23 mouse cellular contexts compared by ENCODE assay signal in genomic region chr13:77398477-77398876, GRCm38 (mm10).
DNase-seq lines count a peak whose midpoint lies in the region; ATAC-seq and TF ChIP-seq lines count a peak whose summit lies in the region.
"Had no signal": no experiment of that assay in that cellular context is flagged by ENCODE, and none has a peak within 500 bp of the region (broad histone marks: within the 10 kb centered on the region; RNA-seq: fewer than 3 reads in every experiment).

No protein-coding gene starts in this region.

- no peaks in the 10 kb centered on the region for H3K9me3 ChIP-seq in hindbrain, postnatal 0 days (ENCODE audit: low read length)
- no peaks in the 10 kb centered on the region for H3K9me3 ChIP-seq in hindbrain, embryonic 12.5 days (replicated peaks)
- H3K9me3 ChIP-seq in forebrain, embryonic 10.5 days = no peaks in the 10 kb centered on the region
- no peaks in the 10 kb centered on the region for H3K9me3 ChIP-seq in forebrain, embryonic 16.5 days (ENCODE audit: control insufficient read depth, low read length)
- H3K9me3 ChIP-seq: heart, embryonic 12.5 days; limb, embryonic 10.5 days had no signal

- H3K27me3 ChIP-seq in hindbrain, postnatal 0 days (ENCODE audit: insufficient read depth, low read length) = no peaks in the 10 kb centered on the region
- no peaks in the 10 kb centered on the region for H3K27me3 ChIP-seq in hindbrain, embryonic 12.5 days
- no peaks in the 10 kb centered on the region for H3K27me3 ChIP-seq in forebrain, embryonic 10.5 days (ENCODE audit: poor library complexity, severe bottlenecking)
- H3K27me3 ChIP-seq in forebrain, embryonic 16.5 days (replicated peaks; ENCODE audit: control insufficient read depth, insufficient read depth, low read length) = no peaks in the 10 kb centered on the region
- H3K27me3 ChIP-seq: heart, embryonic 12.5 days had no signal

- no peak overlapping the region for H3K27ac ChIP-seq in hindbrain, postnatal 0 days
- no peak overlapping the region for H3K27ac ChIP-seq in hindbrain, embryonic 12.5 days
- H3K27ac ChIP-seq in forebrain, embryonic 10.5 days = 0 out of 2 replicates have a peak overlapping the region, but pooled peaks have one; percentile 68
- peak overlapping the region; percentile 82; the same call in 1 of the 2 replicates for H3K27ac ChIP-seq in forebrain, embryonic 16.5 days (ENCODE audit: low read length)
- H3K27ac ChIP-seq: kidney, postnatal 0 days; limb, embryonic 10.5 days; stomach, postnatal 0 days had no signal

- DNase-seq in hindbrain, postnatal 0 days (ENCODE audit: low spot score) = peak; percentile 41
- DNase-seq in brain, embryonic 14.5 days (ENCODE audit: low read depth) = peak; percentile 61
- DNase-seq in forebrain, embryonic 10.5 days (ENCODE audit: extremely low spot score, low spot score) = no peak
- DNase-seq in retina, postnatal 1 day = no peak
- DNase-seq in right cerebral cortex, postnatal 10 days (ENCODE audit: low spot score in 2 of 2) = no peak
- DNase-seq: adrenal gland, adult 2 months; cerebellum, adult 8-10 months; gastrocnemius, postnatal 14 days; heart, adult 11 months; heart, postnatal 10 days; kidney, adult 18-20 months; liver; liver, postnatal 0 days; lung, postnatal 14 days; right cerebral cortex, postnatal 14 days; thymus, adult 2 months had no signal

- H3K4me3 ChIP-seq in hindbrain, postnatal 0 days (ENCODE audit: low read length) = no peak overlapping the region
- H3K4me3 ChIP-seq in hindbrain, embryonic 12.5 days = no peak overlapping the region
- no peak overlapping the region for H3K4me3 ChIP-seq in forebrain, embryonic 10.5 days
- no peak overlapping the region for H3K4me3 ChIP-seq in forebrain, embryonic 16.5 days (replicated peaks; ENCODE audit: low read length)
- H3K4me3 ChIP-seq: heart, embryonic 12.5 days; limb, embryonic 10.5 days had no signal

- H3K4me1 ChIP-seq in hindbrain, postnatal 0 days (ENCODE audit: insufficient read depth, low read length) = no peaks in the 10 kb centered on the region
- 0 out of 2 replicates have a peak, but pooled peaks cover 6% of the 10 kb centered on the region for H3K4me1 ChIP-seq in hindbrain, embryonic 12.5 days
- peaks cover 42% of the 10 kb centered on the region for H3K4me1 ChIP-seq in forebrain, embryonic 10.5 days
- peaks cover 11% of the 10 kb centered on the region for H3K4me1 ChIP-seq in forebrain, embryonic 16.5 days (replicated peaks; ENCODE audit: control insufficient read depth, insufficient read depth, low read length)
- H3K4me1 ChIP-seq: heart, embryonic 12.5 days; limb, embryonic 10.5 days had no signal

- H3K4me2 ChIP-seq in hindbrain, postnatal 0 days (ENCODE audit: low read depth, low read length) = peak overlapping the region; percentile 34; the same call in 1 of the 2 replicates
- H3K4me2 ChIP-seq in hindbrain, embryonic 12.5 days (replicated peaks) = no peak overlapping the region
- no peak overlapping the region; the same call in 1 of the 2 replicates for H3K4me2 ChIP-seq in forebrain, embryonic 16.5 days (ENCODE audit: low read length)
- H3K4me2 ChIP-seq: heart, embryonic 12.5 days had no signal

- TF ChIP-seq CTCF in hindbrain, postnatal 0 days (IDR thresholded peaks at IDR 0.05; ENCODE audit: low read depth) = no peak
- TF ChIP-seq CTCF in brain, embryonic 14.5 days (IDR thresholded peaks at IDR 0.05; ENCODE audit: borderline replicate concordance, extremely low read depth, insufficient read depth, insufficient read length) = no peak

- no peak overlapping the region for H3K9ac ChIP-seq in hindbrain, postnatal 0 days (replicated peaks; ENCODE audit: low read length)
- no peak overlapping the region for H3K9ac ChIP-seq in hindbrain, embryonic 12.5 days
- no peak overlapping the region for H3K9ac ChIP-seq in forebrain, embryonic 16.5 days (replicated peaks; ENCODE audit: low read depth, low read length)
- H3K9ac ChIP-seq: heart, embryonic 12.5 days; liver, postnatal 0 days had no signal

- WGBS in hindbrain, postnatal 0 days = 56% methylated on average over 3 of the region's 3 CpGs
- WGBS in hindbrain, embryonic 12.5 days = 66% methylated on average over 3 of the region's 3 CpGs
- WGBS in forebrain, embryonic 10.5 days = 95% methylated on average over 3 of the region's 3 CpGs
- 51% methylated on average over 3 of the region's 3 CpGs for WGBS in forebrain, embryonic 16.5 days

- TF ChIP-seq POLR2A in brain, embryonic 14.5 days (IDR thresholded peaks at IDR 0.05; ENCODE audit: borderline replicate concordance, extremely low read depth, insufficient read depth, insufficient read length, poor library complexity, severe bottlenecking) = no peak

- no peaks in the 10 kb centered on the region for H3K36me3 ChIP-seq in hindbrain, postnatal 0 days (ENCODE audit: insufficient read depth, low read length)
- H3K36me3 ChIP-seq in hindbrain, embryonic 12.5 days = no peaks in the 10 kb centered on the region
- no peaks in the 10 kb centered on the region for H3K36me3 ChIP-seq in forebrain, embryonic 10.5 days (replicated peaks)
- no peaks in the 10 kb centered on the region for H3K36me3 ChIP-seq in forebrain, embryonic 16.5 days (ENCODE audit: control insufficient read depth, insufficient read depth)
- H3K36me3 ChIP-seq: heart, embryonic 12.5 days; limb, embryonic 10.5 days had no signal

- no peak for ATAC-seq in hindbrain, postnatal 0 days
- no peak for ATAC-seq in hindbrain, embryonic 12.5 days (ENCODE audit: low FRiP score)
- ATAC-seq in forebrain, embryonic 16.5 days = no peak
- ATAC-seq: inflammation-experienced regulatory T-cells, adult 6 months; liver, postnatal 0 days had no signal

Comparison
In these comparisons a context has a peak if more than half of its experiments do, and no peak if none do; other contexts are left out.
1. DNase-seq: peak in hindbrain, postnatal 0 days (single experiment) and brain, embryonic 14.5 days (single experiment); none in forebrain, embryonic 10.5 days (single experiment), retina, postnatal 1 day (single experiment) and right cerebral cortex, postnatal 10 days (0 of 2).
2. H3K27ac ChIP-seq: peak in forebrain, embryonic 10.5 days (single experiment) and forebrain, embryonic 16.5 days (single experiment); none in hindbrain, postnatal 0 days (single experiment) and hindbrain, embryonic 12.5 days (single experiment).